Mouse (Mus musculus) spleen, postnatal 10 days (tissue): ENCODE measurements around the gene Olfr91.
A peak's percentile ranks its signal among the peaks of the same experiment; 100 is the strongest.
"Not testable (repeated sequence)": the region's sequence is repeated elsewhere in the genome, so short reads cannot be mapped to it uniquely, and the experiment has no call there.

ENCODE experiments used
- DNase-seq, 2 experiments: peaks; one replicate each; pipeline ENCODE4 v3.0.0; 2021 to 2022; ENCODE audit warnings: low spot score in 2 of 2

The Olfr91 gene

DNA sequence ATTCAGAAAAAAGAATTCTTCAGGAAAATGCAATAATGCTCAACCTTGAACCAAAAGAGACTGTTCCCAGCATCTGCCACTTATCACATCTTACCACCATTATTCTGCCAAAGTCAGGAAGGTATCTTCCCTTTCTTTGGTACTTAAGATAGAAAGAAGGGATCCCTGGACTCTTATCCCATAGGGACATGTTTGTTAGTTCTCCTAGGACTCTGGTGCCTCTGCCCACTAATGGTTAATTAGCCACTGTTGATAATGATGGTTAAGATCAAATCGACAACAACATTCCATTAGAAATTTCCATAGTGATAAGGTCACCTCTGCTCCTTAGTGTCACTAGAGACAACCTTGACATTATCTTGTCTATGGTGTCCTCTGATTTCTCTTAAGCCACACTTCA lies at the start of gene Olfr91:
Gene Olfr91 (minus strand): TSS at position 101 of the 400 bp plus-strand sequence.
- DNase-seq = no peak

DNA sequence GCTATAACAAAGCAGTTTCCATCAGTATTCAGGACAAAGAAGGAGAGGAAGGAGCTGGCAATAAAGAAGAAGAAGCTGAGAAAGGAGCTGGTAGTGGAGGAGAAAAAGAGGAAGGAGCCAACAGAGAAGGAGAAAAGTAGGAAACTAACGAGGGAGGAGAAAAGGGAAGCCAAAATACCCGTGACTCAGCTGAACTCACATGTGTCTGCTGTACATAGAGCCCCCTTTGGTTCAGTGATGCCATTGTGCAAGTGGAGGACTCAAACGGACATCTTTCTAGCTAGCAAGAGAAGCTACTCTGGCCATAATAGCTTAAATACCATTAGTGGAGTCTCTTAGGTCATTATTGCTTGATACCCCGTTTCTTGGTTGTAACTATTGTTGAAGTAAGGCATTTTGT lies 33.3 kb upstream of the Olfr91 start:
- DNase-seq = not testable (repeated sequence)

DNA sequence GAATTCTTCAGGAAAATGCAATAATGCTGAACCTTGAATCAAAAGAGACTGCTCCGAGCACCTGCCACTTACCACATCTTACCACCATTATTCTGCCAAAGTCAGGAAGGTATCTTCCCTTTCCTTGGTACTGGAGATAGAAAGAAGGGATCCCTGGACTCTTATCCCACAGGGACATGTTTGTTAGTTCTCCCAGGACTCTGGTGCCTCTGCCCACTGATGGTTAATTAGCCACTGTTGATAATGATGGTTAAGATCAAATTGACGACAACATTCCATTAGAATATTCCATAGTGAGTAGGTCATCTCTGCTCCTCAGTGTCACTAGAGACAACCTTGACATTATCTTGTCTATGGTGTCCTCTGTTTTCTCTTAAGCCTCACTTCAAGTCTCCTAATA lies 21.9 kb upstream of the Olfr91 start, which contains the start of gene Olfr92:
Gene Olfr92 (minus strand): TSS at position 101 of the 400 bp plus-strand sequence.
- no peak for DNase-seq

DNA sequence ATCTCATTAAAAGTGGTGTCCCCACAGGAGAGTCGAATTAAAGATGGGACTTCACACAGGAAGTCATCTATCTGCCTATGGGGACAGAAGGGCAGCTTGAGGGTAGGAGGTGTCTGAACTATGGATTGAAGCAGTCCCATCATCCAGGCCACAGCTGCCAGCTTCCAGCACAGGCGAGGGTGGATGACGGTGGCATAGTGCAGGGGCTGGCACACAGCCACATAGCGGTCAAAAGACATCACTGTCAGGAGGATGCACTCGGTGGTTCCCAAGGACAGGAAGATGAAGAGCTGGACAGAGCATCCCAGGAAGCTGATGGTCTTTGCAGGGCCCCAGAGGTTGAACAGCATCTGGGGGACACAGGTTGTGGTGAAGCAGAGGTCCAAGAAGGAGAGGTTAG lies 4.8 kb downstream of the Olfr91 start:
- DNase-seq = no peak

DNA sequence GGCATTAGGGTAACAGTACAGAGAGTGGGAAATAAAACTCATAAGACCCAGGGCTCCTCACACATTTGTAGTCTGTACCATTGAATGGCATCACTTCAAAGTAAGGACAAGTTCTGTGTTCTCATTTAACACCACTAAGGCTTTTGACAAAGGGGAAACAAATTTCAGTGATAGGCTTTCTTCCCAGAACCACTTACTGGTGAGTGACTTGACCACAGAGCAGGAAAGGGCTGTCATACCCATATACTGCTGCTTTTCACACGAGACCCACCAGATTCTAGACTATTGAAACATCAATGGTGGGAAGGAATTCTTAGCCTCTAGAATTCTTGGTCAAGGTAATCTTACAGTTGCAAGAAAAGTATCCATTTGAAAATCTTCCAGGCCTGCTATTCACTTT lies 5.9 kb downstream of the Olfr91 start:
- DNase-seq = no peak

DNA sequence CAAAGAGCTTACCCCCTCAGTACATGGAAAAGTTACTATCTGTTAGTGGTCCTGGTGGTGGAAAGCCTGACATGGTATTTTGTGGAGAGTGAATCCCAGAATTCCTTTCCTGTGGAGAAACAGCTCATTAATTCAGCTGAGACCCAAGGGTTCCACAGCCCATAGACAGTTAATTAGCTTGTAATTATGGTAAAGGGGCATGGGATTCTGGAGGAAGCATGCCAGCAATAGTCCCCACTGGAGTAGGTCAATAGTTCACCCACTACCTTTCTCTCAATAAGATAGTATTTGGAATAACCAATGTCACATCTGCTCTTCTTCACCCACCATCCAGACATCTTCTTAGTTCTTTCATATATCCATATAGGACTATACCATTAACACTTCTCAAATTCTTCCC lies 9.7 kb downstream of the Olfr91 start, which contains the start of gene Olfr90:
Gene Olfr90 (minus strand): TSS at position 101 of the 400 bp plus-strand sequence.
- DNase-seq = no peak

DNA sequence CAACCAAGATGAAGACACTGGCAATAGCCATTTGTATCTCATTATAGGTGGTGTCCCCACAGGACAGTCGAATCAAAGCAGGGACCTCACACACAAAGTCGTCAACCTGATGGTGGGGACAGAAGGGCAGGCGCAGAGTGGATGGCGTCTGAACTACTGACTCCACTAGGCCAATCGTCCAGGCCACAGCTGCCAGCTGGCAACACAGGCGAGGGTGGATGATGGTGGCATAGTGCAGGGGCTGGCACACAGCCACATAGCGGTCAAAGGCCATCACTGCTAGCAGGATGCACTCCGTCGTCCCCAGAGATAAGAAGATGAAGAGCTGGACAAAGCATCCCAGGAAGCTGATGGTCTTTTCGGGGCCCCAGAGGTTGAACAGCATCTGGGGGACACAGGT lies 12.5 kb downstream of the Olfr91 start:
- no peak for DNase-seq

DNA sequence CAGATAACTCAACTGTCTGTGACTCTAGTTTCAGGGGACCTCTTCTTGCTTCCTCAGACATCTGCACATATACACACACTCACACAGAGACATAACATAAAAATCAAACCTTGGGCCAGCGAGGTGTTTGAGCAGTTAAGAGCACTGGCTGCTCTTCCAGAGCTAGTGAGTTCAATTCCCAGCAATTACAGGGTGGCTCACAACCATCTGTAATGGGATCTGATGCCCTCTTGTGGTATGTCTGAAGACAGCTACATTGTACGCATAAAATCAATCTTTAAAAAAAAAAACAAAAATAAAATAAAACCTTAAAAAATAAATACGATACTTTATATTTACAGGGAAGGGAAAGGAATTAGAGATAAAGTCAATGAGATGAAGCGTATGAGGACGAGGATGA lies 13.4 kb downstream of the Olfr91 start:
- no peak for DNase-seq

DNA sequence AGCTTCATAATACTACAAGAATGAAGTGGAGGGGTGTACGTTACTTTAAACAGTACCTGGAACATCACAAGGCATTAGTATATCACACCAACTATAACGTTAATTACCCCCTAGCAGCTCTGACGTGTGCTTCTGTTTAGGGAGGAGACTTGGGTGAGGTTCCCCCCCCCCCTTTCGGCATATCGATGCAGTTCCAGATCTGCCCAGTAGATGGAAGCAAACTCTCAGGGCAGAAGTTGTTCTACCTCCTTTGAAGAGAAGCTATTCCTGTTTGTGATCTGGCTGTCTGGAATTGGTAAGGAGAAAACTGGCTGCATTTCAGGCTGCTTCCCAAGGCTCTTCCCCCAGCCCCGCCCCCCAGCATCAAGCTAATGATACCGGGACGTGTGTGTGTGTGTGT lies 14.8 kb downstream of the Olfr91 start:
- peak in 1 of 2 experiments; percentile 57 for DNase-seq

DNA sequence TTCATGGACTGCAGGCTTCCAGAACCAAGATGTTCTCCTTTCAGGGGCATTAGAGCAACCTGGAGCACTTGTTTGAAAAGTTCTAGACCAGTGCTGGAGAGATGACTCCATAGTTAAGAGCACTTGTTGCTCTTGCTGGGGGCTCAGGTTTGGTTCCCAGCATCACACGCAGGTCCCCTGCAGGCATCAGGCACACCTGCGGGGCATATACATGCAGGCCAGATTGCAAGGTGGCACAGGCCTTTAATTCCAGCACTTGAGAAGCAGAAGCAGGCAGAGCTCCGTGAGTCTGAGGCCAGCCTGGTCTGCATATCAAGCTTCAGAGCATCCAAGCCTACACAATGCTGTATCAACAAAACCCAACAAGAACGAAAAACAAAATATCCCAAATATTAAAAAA lies 16.4 kb downstream of the Olfr91 start:
- no peak for DNase-seq

DNA sequence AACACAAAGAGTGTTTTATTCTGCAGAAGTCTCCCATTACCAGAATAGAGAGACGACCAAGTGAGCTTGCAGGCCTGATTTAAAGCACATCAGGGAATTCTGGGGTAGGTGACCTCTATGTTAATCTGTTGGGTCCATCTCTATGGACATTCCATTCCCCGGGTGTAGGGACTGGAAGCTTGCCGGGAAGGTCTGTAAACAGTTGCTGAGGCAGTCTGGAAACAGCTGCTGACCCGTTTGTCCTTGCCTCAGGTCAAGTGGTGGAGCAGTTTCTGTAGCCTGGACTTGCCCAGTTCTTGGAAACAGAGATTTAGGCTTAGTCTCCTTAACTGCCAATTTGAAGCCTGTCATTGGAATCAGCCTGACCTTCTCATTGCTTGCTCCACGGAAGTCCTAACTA lies 18.0 kb downstream of the Olfr91 start:
- DNase-seq = no peak

DNA sequence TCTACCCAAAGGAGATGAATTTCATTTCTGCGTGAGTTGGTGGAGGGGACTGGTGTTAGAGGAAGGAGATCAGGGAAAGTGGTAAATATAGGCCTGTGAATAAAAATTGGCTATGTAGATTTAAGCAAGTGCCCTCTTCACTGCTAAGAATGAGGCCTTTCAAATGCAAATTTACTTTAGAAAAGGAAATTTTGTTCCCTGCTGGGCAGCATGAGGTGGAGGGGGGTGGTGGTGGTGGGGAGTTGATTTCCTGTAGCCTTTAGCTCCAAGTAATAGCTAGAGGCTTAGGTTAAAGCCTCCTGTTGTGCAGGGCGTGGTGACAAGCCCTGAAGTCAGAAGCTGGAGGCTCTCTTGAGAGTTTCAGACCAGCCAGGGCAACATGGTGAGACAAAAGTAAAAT lies 19.1 kb downstream of the Olfr91 start:
- no peak for DNase-seq

DNA sequence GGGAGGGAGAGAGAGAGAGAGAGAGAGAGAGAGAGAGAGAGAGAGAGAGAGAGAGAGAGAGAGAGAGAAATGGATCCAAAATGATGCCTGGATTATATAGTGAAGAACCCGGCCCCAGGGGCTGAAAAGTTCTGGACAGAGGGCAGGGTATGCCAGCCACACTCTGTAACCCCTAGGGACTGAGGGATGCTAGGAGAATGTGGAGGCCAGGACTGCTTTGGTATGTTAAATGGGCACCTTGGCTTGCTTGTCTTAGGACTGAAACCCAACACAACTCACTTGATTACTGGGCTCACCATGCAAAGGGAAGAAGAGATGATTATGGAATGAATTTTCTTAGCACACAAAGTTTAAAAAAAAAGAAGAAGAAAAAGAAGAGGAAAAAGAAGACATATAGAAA lies 19.9 kb downstream of the Olfr91 start:
- DNase-seq = no peak

DNA sequence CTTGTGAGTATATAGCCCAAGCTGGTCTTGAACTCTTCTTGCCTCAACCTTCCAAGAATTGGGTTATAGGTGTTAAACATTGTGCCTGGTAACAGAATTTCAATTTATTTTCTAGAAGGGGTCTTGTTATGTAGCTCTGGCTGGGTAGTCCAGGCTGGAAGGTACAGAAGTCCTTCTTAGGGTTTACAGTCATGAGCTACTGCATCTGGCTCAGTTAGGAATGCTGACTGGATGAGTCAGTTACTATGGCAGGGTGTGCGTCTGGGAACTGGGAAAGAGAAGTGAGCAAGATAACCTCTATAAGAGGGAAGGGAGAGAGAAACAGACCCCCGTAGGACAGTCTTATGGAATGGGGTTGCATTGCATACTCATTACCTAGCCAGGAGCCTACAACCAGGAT lies 22.3 kb downstream of the Olfr91 start:
- no peak for DNase-seq

DNA sequence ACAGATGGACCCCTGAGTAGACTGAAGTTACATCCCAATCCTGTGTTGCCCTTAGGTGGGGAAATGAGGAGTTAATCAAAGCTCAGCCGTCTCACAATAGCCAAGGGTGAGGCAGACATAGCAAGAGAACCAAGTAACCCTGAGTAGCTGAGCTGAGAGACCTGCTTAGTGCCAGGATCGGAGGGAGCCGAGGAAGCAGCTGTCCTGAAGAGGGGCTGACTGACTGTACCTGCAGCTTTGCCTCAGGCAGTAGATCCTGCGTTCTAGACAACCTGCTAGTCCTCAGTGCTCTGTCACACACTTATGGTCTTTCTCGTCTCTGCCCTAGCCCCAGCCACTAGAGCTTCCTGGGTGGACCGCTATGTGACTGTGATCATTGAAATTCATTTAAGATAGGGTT lies 22.9 kb downstream of the Olfr91 start:
- no peak for DNase-seq

DNA sequence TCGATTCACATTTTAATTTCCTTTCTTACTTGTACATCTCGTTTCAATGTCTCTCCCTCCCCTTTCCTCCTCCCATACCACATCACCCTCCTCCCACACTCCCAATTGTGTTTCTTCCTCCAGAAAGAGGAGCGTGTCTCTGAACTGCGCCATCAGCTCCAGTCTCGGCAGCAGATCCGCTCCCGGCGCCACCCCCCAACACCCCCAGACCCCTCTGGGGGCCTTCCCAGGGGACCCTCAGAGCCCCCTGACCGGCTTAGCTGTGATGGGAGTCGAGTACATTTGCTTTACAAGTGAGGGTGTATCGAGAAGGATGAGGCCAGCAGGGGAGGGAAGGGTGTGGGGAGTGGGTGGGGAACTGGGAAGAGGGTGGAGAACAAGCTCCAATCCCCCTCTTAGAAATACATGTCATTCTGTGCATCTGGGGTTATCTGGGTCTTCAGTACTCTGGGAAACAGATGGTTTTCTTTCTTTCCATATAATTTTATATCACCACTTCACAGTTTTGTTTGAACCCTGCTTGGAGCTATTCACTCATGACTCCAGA lies 25.3 kb downstream of the Olfr91 start:
- DNase-seq = no peak

DNA sequence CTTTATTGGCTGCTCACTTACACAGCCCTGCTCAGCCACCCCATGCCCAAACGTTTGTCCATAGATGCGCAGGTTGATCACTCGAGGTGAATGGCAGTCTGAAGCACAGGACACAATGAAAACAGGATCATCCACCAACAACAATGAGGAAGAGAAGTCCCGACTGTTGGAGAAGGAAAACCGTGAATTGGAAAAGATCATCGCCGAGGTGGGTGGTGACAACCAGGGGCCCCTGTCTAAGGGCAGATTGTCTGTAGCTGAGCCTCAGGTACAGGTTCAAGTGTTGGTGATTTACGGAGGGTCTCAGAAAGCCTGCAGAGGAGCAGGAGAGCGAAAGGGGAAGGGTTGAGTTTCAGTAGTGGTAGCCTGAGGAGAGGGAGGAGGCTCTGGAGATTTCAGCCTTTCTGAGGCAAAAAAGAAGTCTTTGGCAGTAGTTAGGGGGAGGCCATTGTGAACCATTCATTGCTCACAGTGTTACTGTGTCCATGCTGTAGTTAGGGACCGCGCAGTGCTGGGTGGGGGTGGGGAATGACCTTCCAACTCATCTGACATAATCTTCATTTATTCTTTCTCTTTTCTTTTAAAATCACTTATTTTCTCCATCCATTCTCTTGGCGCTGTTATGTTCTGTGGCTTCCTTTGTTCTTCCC lies 25.9 kb downstream of the Olfr91 start:
- DNase-seq = no peak

DNA sequence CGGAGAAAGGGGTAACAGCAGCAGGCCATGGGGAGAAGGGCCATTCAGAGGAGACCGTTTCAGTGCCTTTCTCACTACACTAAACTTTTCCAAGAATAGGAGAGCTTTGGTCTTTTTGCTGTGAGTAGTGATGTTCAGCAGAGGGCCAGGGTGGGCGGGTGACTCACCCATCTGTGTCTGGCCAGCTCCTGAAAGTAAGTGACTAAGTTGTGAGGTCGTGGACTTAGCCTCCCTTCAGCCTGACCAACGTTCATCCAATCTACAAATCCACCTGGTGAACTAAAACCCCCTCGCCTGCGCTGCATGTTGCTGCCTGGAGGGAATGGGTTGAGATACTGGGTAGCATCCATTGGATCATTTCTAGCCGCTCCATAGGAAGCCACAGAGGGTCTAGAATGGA lies 28.0 kb downstream of the Olfr91 start:
- DNase-seq = no peak

DNA sequence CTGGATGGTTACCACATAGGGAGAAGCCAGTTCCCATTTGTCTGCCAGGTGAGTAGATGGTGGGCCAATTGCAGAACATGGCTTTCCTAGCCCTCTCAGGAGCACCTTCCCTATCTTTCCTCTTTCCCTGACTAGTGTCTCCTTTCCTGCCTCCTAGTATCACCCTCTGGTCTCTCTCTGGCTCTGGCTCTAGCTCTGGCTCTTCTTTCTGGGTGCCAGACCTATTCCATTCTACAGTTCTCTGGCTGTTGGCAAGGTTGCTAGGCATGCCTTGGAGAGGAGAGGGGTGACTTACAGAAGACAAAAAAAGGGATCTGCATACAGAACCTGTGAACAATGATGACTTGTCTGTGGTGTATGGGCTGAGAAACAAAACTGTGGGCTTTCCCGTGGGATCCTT lies 30.2 kb downstream of the Olfr91 start:
- DNase-seq = no peak

DNA sequence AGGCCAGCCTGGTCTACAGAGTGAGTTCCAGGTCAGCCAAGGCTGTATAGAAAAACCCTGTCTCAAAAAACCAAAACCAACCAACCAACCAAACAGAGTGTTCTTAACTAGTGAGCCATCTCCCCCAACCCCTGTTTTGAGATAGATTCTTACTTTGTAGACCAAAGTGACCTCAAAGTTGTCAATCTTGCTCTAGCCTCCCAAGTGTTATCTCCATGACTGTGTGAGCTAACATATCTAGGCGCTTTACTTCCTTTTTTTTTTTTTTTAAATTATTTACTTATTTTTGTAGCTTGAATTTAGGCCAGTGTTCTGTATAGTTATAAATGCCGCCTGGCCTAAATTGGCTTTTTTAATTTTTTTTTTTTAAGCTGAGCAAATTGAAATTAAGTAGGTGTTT lies 32.1 kb downstream of the Olfr91 start:
- no peak for DNase-seq

DNA sequence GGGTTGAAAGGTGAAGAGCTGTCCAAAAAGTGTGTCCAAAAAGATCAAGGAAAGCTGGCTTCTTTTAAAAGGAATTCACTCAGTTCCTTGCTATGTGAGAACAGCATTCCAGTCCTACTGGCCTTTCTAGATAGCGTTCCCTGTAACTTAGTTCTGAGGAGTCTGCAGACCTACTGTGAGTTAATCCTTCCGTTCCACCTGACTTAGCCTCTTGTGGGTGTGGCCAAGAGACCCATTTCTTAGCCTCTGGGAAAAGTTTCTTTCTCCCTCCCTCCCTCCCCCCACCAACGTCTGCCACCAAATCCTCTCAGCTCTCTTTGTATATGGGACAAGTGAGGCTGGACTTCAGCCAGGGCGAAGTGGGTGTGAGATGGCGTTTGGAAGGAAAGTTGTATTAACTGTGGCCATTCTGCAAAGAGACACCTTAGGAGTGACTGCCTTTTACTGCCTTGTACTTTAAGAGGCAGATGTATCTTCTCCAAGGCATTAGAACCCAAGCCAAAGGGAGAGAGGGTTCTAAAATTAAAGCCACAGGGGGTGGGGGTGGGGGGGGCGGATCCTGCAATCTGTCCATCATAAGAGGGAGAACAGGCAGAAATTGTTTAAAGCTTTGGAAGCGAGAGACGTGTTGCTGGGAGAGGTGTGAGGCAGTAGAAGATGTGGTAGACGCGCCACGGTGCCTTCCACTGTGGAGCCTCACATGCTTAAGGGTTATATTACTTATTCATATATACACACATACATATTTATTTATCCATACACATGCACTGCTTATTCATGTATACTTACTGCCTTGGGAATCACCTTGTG lies 34.2 kb downstream of the Olfr91 start:
- DNase-seq = no peak

DNA sequence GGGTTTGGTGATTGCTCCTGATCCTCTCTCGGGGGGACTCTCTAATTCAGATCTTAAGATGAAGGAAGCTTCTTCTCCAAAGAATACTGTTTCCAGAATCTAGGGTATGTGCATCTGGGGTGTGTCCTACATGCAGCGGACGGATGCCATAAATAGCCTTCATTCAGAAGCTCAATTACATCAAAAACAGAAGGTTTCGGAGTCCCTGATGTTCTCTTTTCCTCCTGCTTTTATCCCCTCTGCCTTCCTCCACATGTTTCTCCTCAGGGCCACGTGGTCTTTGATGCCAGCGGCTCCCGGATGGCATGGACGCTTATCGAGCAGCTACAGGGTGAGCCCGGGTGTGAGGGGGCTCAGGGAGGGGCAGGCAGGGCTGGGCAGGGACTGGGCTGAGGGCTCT lies 35.0 kb downstream of the Olfr91 start:
- no peak for DNase-seq

DNA sequence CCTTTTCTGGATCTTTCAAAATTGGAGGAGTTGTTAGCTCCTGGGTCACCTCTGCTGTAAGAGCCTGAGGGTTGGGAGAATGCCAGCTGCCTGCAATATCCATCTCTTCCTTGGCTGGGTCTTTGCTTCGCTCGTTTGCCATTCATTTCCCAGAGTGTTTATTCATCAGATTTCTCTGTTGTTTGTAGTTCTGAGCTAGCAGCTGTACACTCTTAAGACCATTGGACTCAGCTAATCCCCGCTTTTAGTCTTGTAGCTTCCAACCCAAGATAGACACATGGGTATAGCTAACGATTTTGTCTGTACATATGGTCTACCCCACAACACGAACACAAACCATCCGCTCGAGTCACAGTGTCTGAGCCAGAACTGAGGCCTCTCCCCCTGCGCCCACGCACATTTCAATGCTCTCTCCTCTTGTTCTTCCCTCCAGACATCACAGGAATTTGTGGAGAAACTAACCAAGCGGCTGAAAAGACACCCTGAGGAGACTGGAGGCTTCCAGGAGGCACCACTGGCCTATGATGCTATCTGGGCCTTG lies 35.9 kb downstream of the Olfr91 start:
- DNase-seq = no peak
